ENCODE assay signal across 28 mouse cellular contexts in genomic region chr17:90812485-90812884, GRCm38 (mm10).
"Had no signal": no experiment of that assay in that cellular context is flagged by ENCODE, and none has a peak within 500 bp of the region (broad histone marks: within the 10 kb centered on the region; RNA-seq: fewer than 3 reads in every experiment).

No protein-coding gene starts in this region.

- H3K27me3 ChIP-seq: limb, embryonic 12.5 days; limb, embryonic 13.5 days; limb, embryonic 15.5 days; liver, embryonic 12.5 days; liver, embryonic 13.5 days; liver, embryonic 15.5 days; lung, embryonic 15.5 days; megakaryocyte, embryonic 14.5 days; midbrain, embryonic 12.5 days; midbrain, embryonic 13.5 days; midbrain, embryonic 15.5 days; neural tube, embryonic 12.5 days had no signal

- H3K4me3 ChIP-seq: limb, embryonic 10.5 days; limb, embryonic 12.5 days; limb, embryonic 13.5 days; limb, embryonic 15.5 days; liver, embryonic 12.5 days; liver, embryonic 13.5 days; liver, embryonic 15.5 days; lung, embryonic 15.5 days; megakaryocyte, embryonic 14.5 days; midbrain, embryonic 10.5 days; midbrain, embryonic 12.5 days; midbrain, embryonic 13.5 days; midbrain, embryonic 15.5 days; myocyte; neural tube, embryonic 12.5 days had no signal

- H3K4me1 ChIP-seq: limb, embryonic 10.5 days; limb, embryonic 12.5 days; limb, embryonic 15.5 days; liver, embryonic 12.5 days; liver, embryonic 13.5 days; liver, embryonic 15.5 days; lung, embryonic 15.5 days; midbrain, embryonic 10.5 days; midbrain, embryonic 12.5 days; midbrain, embryonic 15.5 days; neural tube, embryonic 12.5 days had no signal

- H3K27ac ChIP-seq: limb, embryonic 10.5 days; limb, embryonic 12.5 days; limb, embryonic 13.5 days; limb, embryonic 15.5 days; liver, embryonic 12.5 days; liver, embryonic 13.5 days; liver, embryonic 14.5 days; liver, embryonic 15.5 days; lung, embryonic 15.5 days; macrophage; midbrain, embryonic 10.5 days; midbrain, embryonic 12.5 days; midbrain, embryonic 13.5 days; midbrain, embryonic 15.5 days; neural tube, embryonic 12.5 days had no signal

- DNase-seq: left cerebral cortex, postnatal 4 days; liver; liver, embryonic 13.5 days; liver, postnatal 0 days; lung, adult 18-20 months; lung, adult 2 months; lung, embryonic 14.5 days; lung, postnatal 10 days; lung, postnatal 14 days; lung, postnatal 36 days; lung, postnatal 4 days; midbrain, embryonic 14.5 days had no signal
